Mouse (Mus musculus) kidney, adult 2 months (tissue): ENCODE results near the gene Rasl11b. TPM values are rescaled to one million over a fixed set of nuclear protein-coding genes. Genes with fewer than 3 reads are reported as not detected.

Experiments used
- DNase-seq: peaks from one replicate; pipeline ENCODE4 v3.0.0; 2021
- H3K27ac ChIP-seq: fragments of 200-500 bp; 2 replicates; pipeline ENCODE4 v1.5.1; 2012; ENCODE audit warnings: low read depth, low read length, control low read depth, inconsistent platforms; ENCODE audit not compliant: insufficient read depth
- H3K27me3 ChIP-seq: fragments of 200-500 bp; replicated peaks from 2 replicates; pipeline ENCODE4 v1.6.1; 2012; ENCODE audit warnings: mild to moderate bottlenecking, moderate library complexity, low read length, inconsistent platforms; ENCODE audit not compliant: control insufficient read depth, insufficient read depth
- H3K36me3 ChIP-seq: fragments of 200-500 bp; 2 replicates; pipeline ENCODE4 v1.6.1; 2012; ENCODE audit warnings: mild to moderate bottlenecking, moderate library complexity, low read length, inconsistent platforms; ENCODE audit not compliant: control insufficient read depth, insufficient read depth
- H3K4me1 ChIP-seq: fragments of 200-500 bp; 2 replicates; pipeline ENCODE4 v1.6.1; 2011; ENCODE audit warnings: low read length; ENCODE audit not compliant: control insufficient read depth, insufficient read depth
- H3K4me3 ChIP-seq: fragments of 200-500 bp; 2 replicates; pipeline ENCODE4 v1.5.1; 2011; ENCODE audit warnings: mild to moderate bottlenecking, low read depth, low read length, control low read depth; ENCODE audit not compliant: insufficient read depth
- CTCF ChIP-seq: fragments of 200-500 bp; conservative IDR thresholded peaks from 2 replicates; pipeline ENCODE4 v1.5.1; 2011; ENCODE audit warnings: low read depth, mild to moderate bottlenecking, control low read depth, low read length, moderate library complexity, mixed read lengths; ENCODE audit not compliant: insufficient read depth, insufficient read length
- POLR2A ChIP-seq: fragments of 200-500 bp; IDR thresholded peaks from one replicate; pipeline ENCODE4 v1.6.1; 2011; ENCODE audit warnings: low read depth, low read length, control low read depth
- WGBS: fragments of 180-500 bp; shearing (Covaris S2); methylation state at CpG from one replicate; pipeline ENCODE4 v1.1.7; 2018; 5-methylcytosine and 5-hydroxymethylcytosine counted together
- polyA plus RNA-seq: library from polyadenylated mRNA; depleted of rRNA; stranded (reverse); fragments of >200 nt; gene quantifications from 2 replicates; pipeline ENCODE4 v1.2.3, GENCODE M21; 2012

The Rasl11b gene
- polyA plus RNA-seq, 1 experiment, result 43.1 TPM

- TF ChIP-seq CTCF (no peak), POLR2A (no peak)
- DNase-seq, result no peak
- Histone ChIP-seq H3K27ac (no peak overlapping the region), H3K36me3 (no peaks in the 10 kb centered on the region), H3K27me3 (no peaks in the 10 kb centered on the region), H3K4me3 (no peak overlapping the region), H3K4me1 (no peaks in the 10 kb centered on the region; the same call in 1 of the 2 replicates)
- WGBS, result 82% methylated on average over 3 of the region's 3 CpGs
These were observed 12.1 kb downstream of the Rasl11b start for GRCm38 (mm10) chr5:74207209-74207608.

GRCm38 (mm10) chr5:74208438-74208837 is 13.4 kb downstream of the Rasl11b start:
- no peak overlapping the region for H3K4me3 ChIP-seq
- no peaks in the 10 kb centered on the region for H3K27me3 ChIP-seq
- no peak for DNase-seq
- no peak for TF ChIP-seq POLR2A
- TF ChIP-seq CTCF, result no peak
- no peaks in the 10 kb centered on the region; the same call in 1 of the 2 replicates for H3K4me1 ChIP-seq
- H3K27ac ChIP-seq, result no peak overlapping the region; the same call in 1 of the 2 replicates
- no peaks in the 10 kb centered on the region for H3K36me3 ChIP-seq
- WGBS, result 70% methylated on average over 7 of the region's 7 CpGs

GRCm38 (mm10) chr5:74209640-74210039 is 14.6 kb downstream of the Rasl11b start:
- DNase-seq, result no peak
- Histone ChIP-seq H3K4me1 (no peaks in the 10 kb centered on the region; the same call in 1 of the 2 replicates), H3K36me3 (no peaks in the 10 kb centered on the region), H3K4me3 (no peak overlapping the region), H3K27ac (no peak overlapping the region), H3K27me3 (no peaks in the 10 kb centered on the region)
- WGBS, result 79% methylated on average over 4 of the region's 4 CpGs
- TF ChIP-seq CTCF (no peak), POLR2A (no peak)

DNA sequence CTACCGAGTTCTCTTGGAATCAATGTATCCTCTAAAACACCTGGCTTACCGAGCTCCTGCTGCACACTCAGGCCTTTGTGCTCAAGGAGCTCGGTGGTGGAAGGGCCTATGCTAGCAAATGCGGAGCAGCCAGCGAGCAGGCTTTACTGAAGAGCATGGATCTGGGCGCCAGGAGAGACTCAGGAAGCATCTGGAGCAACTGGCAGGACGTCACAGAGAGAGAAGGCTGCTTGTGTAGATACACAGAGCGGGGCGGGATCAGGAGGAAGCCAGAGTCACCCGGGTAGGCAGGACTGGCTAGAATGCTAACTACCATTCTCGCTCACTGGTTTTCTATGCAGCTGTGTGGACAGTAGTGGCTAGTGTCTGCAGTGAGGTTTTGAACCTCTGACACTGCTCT is 16.3 kb downstream of the Rasl11b start:
- no peak overlapping the region for H3K27ac ChIP-seq
- no peaks in the 10 kb centered on the region for H3K36me3 ChIP-seq
- WGBS, result 75% methylated on average over 11 of the region's 11 CpGs
- DNase-seq, result no peak
- H3K27me3 ChIP-seq, result no peaks in the 10 kb centered on the region
- H3K4me3 ChIP-seq, result no peak overlapping the region
- TF ChIP-seq CTCF (no peak), POLR2A (no peak)
- H3K4me1 ChIP-seq, result peaks cover 4% of the 10 kb centered on the region; the same call in 1 of the 2 replicates

- Histone ChIP-seq H3K36me3 (no peaks in the 10 kb centered on the region), H3K4me1 (peaks cover 4% of the 10 kb centered on the region; the same call in 1 of the 2 replicates), H3K27me3 (no peaks in the 10 kb centered on the region), H3K27ac (peak overlapping the region; percentile 42), H3K4me3 (no peak overlapping the region)
- 25% methylated on average over 7 of the region's 7 CpGs for WGBS
- no peak for DNase-seq
- TF ChIP-seq CTCF (no peak), POLR2A (no peak)
These were observed 19.5 kb downstream of the Rasl11b start for GRCm38 (mm10) chr5:74214501-74215110.

- Histone ChIP-seq H3K4me3 (no peak overlapping the region), H3K27ac (peak overlapping the region; percentile 4; the same call in 1 of the 2 replicates), H3K4me1 (peaks cover 4% of the 10 kb centered on the region; the same call in 1 of the 2 replicates), H3K36me3 (no peaks in the 10 kb centered on the region), H3K27me3 (no peaks in the 10 kb centered on the region)
- 24% methylated on average over 4 of the region's 4 CpGs for WGBS
- TF ChIP-seq CTCF (no peak), POLR2A (no peak)
- peak; percentile 21 for DNase-seq
These were observed 20.0 kb downstream of the Rasl11b start for GRCm38 (mm10) chr5:74215125-74215524.

- Histone ChIP-seq H3K4me3 (no peak overlapping the region), H3K27ac (no peak overlapping the region), H3K4me1 (peaks cover 4% of the 10 kb centered on the region; the same call in 1 of the 2 replicates), H3K27me3 (no peaks in the 10 kb centered on the region), H3K36me3 (no peaks in the 10 kb centered on the region)
- DNase-seq, result no peak
- 70% methylated on average over 4 of the region's 4 CpGs for WGBS
- TF ChIP-seq POLR2A, result no peak
- no peak for TF ChIP-seq CTCF
These were observed 23.4 kb downstream of the Rasl11b start for GRCm38 (mm10) chr5:74218524-74218923.
